Mouse (Mus musculus) neural tube, embryonic 15.5 days (tissue): ENCODE measurements around the gene Cacnb3. TPM values are rescaled to one million over a fixed set of nuclear protein-coding genes. Genes with fewer than 3 reads are reported as not detected.

ENCODE experiments used
- ATAC-seq: fragments of 200-750 bp; cut with Nextera tagmentation; 2 replicates; pipeline ENCODE4 v1.8.0; 2017; ENCODE audit warnings: mild to moderate bottlenecking, moderate TSS enrichment, moderate library complexity; ENCODE audit not compliant: low FRiP score
- H3K27ac ChIP-seq: fragments of 300-500 bp; sonication (generic); replicated peaks from 2 replicates; pipeline ENCODE4 v1.5.1; 2015; ENCODE audit warnings: mild to moderate bottlenecking, inconsistent platforms
- H3K27me3 ChIP-seq: fragments of 300-500 bp; sonication (generic); replicated peaks from 2 replicates; pipeline ENCODE4 v1.6.1; 2015; ENCODE audit warnings: inconsistent platforms
- H3K36me3 ChIP-seq: fragments of 300-500 bp; sonication (generic); 2 replicates; pipeline ENCODE4 v1.6.1; 2015; ENCODE audit warnings: inconsistent platforms
- H3K4me1 ChIP-seq: fragments of 300-500 bp; sonication (generic); 2 replicates; pipeline ENCODE4 v1.6.1; 2015; ENCODE audit warnings: inconsistent platforms
- H3K4me2 ChIP-seq: fragments of 300-500 bp; sonication (generic); 2 replicates; pipeline ENCODE4 v1.6.1; 2015; ENCODE audit warnings: inconsistent platforms, mild to moderate bottlenecking, moderate library complexity
- H3K4me3 ChIP-seq: fragments of 300-500 bp; sonication (generic); replicated peaks from 2 replicates; pipeline ENCODE4 v1.5.1; 2015; ENCODE audit warnings: mild to moderate bottlenecking, inconsistent platforms
- H3K9ac ChIP-seq: fragments of 300-500 bp; sonication (generic); replicated peaks from 2 replicates; pipeline ENCODE4 v1.6.1; 2015; ENCODE audit warnings: mild to moderate bottlenecking, inconsistent platforms
- H3K9me3 ChIP-seq: fragments of 300-500 bp; sonication (generic); replicated peaks from 2 replicates; pipeline ENCODE4 v1.6.1; 2016; ENCODE audit warnings: inconsistent platforms
- WGBS: fragments of 180-500 bp; shearing (Covaris S2); methylation state at CpG from one replicate; pipeline ENCODE4 v1.1.7; 2015; ENCODE audit warnings: mixed read lengths; 5-methylcytosine and 5-hydroxymethylcytosine counted together
- polyA plus RNA-seq: library from polyadenylated mRNA; unstranded; fragments of >200 nt; fragmentation: Nextera tagmentation; extraction: Ambion mirVana; gene quantifications from 2 replicates; pipeline ENCODE4 v1.2.1, GENCODE M21; 2015

Gene Cacnb3
- polyA plus RNA-seq, 1 experiment from 2014 or later = 128 TPM

DNA sequence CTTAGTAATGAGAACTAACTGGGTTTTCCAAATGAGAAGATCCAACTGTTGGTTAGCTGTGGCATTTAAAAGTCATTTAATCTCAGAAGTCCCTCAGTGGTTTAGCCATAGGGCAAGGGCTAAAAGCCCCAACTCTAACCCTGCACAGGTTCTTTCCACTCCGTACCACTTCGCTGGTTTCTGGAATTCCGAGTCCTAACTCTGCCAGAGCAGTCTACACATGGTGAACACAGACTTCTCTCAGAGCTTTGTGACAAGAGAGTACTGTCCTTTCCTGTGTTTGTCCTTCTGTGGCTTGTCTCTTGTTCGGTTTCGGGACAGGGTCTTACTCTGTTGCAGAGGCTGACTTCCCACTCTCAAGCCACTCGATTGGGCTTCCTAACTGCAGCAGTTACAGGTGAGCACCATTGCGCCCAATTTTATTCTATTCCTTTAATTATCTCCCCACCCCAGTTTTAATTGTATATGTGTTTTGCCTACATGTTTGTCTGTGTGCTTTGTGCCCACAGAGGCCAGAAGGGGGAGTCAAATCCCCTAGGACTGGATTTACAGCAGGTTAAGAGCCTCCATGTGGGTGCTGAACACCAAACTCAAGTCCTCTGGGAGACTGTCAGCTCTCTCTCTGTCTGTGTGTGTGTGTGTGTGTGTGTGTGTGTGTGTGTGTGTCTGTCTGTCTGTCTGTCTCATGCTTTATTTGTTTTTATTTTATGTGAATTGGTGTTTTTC lies 4.0 kb upstream of the Cacnb3 start:
- Histone ChIP-seq H3K36me3 (no peaks in the 10 kb centered on the region), H3K9ac (no peak overlapping the region), H3K27ac (no peak overlapping the region), H3K4me1 (peaks cover 30% of the 10 kb centered on the region), H3K4me2 (no peak overlapping the region), H3K4me3 (no peak overlapping the region), H3K9me3 (no peaks in the 10 kb centered on the region), H3K27me3 (no peaks in the 10 kb centered on the region)
- 74% methylated on average over 7 of the region's 7 CpGs for WGBS
- no peak for ATAC-seq

DNA sequence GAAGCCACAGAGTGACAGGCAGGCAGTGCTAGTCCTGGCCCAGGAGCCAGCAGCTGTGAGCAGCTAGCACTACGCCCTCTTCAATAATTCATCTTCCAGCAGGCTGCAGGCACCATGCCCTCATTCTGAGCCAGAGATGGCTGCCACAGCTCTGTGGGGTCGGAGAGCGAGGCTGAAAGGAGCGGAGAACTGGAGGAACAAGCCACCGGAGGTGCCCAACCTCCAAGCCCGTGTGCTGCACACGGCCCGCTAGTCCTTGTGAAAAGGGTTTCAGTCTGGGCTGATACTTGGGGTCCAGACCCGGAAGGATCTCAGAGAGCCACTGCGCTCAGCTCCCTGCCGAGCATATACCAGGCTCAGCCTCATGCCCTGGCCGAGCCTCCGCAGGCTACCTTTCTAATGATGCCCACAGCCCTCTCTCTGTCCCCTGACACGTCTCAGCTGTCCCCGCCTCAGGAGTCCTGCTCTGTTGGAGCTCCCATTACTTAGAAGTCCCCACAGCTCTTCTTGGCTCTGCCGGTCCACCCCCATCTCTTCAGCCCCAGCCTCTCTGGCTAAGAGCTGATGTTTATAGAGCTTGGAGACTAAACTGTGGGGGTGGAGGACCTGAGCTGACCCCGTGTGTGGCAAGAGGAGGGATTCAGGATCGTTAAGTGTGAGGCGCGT lies 1.9 kb upstream of the Cacnb3 start:
- peak; percentile 36; the same call in 1 of the 2 replicates for ATAC-seq
- peak overlapping the region; percentile 70; the same call in 1 of the 2 replicates for H3K27ac ChIP-seq
- WGBS = 9% methylated on average over 20 of the region's 20 CpGs
- H3K9me3 ChIP-seq = no peaks in the 10 kb centered on the region
- peak overlapping the region; percentile 44 for H3K4me2 ChIP-seq
- H3K36me3 ChIP-seq = no peaks in the 10 kb centered on the region
- H3K4me3 ChIP-seq = no peak overlapping the region
- H3K27me3 ChIP-seq = no peaks in the 10 kb centered on the region
- peak overlapping the region; percentile 18; the same call in 1 of the 2 replicates for H3K9ac ChIP-seq
- peaks cover 48% of the 10 kb centered on the region for H3K4me1 ChIP-seq

DNA sequence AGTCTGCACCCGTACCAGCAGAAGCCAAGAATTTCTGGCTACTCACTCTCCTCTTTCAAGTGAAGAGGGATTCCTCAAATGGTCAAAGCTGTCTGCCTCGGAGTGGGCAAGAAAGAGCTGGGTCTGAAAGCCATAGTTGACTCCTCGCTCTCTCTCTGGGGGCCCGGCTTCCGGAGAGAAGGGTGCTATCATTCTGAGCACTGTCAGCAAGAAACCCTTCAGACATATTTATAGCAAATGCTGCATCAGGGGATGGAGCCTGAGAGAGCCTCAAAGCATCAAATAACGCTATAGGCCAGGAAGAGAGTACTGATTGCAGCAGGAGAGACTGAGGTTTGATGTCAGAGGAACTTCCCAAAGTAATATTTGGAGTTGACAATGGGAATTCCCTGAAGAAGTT lies 1.2 kb upstream of the Cacnb3 start:
- no peaks in the 10 kb centered on the region for H3K36me3 ChIP-seq
- no peak for ATAC-seq
- H3K27ac ChIP-seq = no peak overlapping the region
- H3K4me2 ChIP-seq = no peak overlapping the region
- no peak overlapping the region for H3K4me3 ChIP-seq
- H3K4me1 ChIP-seq = peaks cover 54% of the 10 kb centered on the region
- no peak overlapping the region for H3K9ac ChIP-seq
- H3K27me3 ChIP-seq = no peaks in the 10 kb centered on the region
- no peaks in the 10 kb centered on the region for H3K9me3 ChIP-seq
- WGBS = 46% methylated on average over 6 of the region's 6 CpGs

DNA sequence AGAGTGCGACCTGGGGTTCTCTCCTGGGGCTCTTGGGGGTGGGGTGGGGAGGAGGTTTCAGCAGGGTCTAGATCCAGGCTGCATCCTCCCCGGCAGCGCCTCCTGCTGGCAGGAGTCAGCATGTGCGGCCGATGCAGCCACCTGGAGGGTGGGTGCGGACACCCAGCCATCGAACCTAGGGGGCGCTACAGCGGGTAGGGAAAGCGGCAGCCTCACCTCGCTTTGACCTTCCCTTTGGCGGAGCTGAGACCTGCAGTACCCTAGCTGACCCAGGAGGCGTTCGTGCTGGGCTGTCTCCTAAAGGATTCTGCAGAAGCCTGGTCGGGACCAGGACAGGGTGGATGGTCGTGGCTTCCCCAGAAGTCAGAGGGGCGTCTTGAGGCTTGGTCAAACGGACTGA lies 853 bp downstream of the Cacnb3 start:
- H3K4me3 ChIP-seq = peak overlapping the region; percentile 83
- peak; percentile 6 for ATAC-seq
- peak overlapping the region; percentile 76; the same call in 1 of the 2 replicates for H3K27ac ChIP-seq
- WGBS = under 1% methylated on average over 18 of the region's 18 CpGs
- peaks cover 68% of the 10 kb centered on the region for H3K4me1 ChIP-seq
- 0 out of 2 replicates have a peak overlapping the region, but pooled peaks have one; percentile 15 for H3K9ac ChIP-seq
- H3K9me3 ChIP-seq = no peaks in the 10 kb centered on the region
- H3K4me2 ChIP-seq = peak overlapping the region; percentile 86
- H3K36me3 ChIP-seq = no peaks in the 10 kb centered on the region
- H3K27me3 ChIP-seq = no peaks in the 10 kb centered on the region

DNA sequence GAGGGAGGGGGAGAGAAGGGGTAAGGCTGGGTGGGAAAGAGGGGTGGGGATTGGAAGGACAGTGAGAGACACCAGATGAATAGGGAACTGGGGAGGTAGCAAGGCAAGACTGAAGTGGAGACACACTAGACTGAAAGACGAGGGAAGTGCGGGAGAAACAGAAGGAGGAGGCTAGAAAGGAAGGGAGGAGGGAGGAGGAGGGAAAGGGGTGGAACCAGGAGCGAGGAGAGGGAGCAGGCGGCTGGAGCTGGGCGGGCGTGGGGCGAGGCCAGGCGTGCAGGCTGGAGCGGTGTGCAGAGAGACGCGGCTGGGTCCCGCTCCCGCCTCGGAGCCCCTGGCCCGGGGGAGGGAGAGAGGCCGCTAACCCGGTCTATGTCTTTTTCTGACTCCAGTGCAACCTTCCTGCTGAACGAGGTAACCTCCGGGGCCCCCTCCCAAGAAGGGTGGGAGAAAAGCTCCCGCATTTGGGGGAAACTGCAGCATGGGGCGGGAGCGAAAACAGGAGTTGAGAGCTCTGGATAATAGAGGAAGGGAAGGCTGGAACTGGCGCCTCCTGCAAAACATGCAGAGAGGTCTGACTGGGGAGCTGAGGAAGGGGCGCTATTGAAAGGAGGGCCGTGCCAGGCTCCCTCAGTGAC lies 1.6 kb downstream of the Cacnb3 start:
- no peaks in the 10 kb centered on the region for H3K36me3 ChIP-seq
- peaks cover 75% of the 10 kb centered on the region for H3K4me1 ChIP-seq
- H3K27ac ChIP-seq = peak overlapping the region; percentile 76
- ATAC-seq = peak; percentile 53
- H3K9ac ChIP-seq = peak overlapping the region; percentile 90
- H3K4me2 ChIP-seq = peak overlapping the region; percentile 86
- H3K4me3 ChIP-seq = peak overlapping the region; percentile 83
- no peaks in the 10 kb centered on the region for H3K9me3 ChIP-seq
- WGBS = under 1% methylated on average over 19 of the region's 25 CpGs
- H3K27me3 ChIP-seq = no peaks in the 10 kb centered on the region

DNA sequence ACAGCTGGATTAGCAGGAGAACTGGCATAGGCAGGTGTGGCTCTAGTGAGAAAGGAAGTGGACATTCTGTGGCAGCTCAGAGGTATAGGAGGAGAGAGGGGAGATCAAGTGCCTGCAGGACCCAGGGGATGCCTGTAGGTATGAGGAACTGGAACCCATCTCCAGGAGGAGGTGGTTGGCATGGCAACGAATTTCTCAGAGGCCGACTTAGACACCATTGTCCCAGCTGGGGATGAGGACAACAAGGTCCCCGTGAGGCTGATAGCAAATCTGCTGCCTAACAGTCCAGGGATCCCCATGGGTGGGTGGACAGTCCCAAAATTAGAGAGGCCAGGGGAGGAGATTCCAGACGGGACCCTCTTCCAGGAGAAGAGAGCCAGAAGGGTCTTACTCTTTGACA lies 2.3 kb downstream of the Cacnb3 start:
- Histone ChIP-seq H3K9me3 (no peaks in the 10 kb centered on the region), H3K4me1 (peaks cover 82% of the 10 kb centered on the region), H3K27me3 (no peaks in the 10 kb centered on the region), H3K36me3 (no peaks in the 10 kb centered on the region), H3K4me3 (peak overlapping the region; percentile 83), H3K9ac (peak overlapping the region; percentile 90), H3K4me2 (peak overlapping the region; percentile 86), H3K27ac (peak overlapping the region; percentile 76; the same call in 1 of the 2 replicates)
- 3% methylated on average over 4 of the region's 4 CpGs for WGBS
- no peak for ATAC-seq

DNA sequence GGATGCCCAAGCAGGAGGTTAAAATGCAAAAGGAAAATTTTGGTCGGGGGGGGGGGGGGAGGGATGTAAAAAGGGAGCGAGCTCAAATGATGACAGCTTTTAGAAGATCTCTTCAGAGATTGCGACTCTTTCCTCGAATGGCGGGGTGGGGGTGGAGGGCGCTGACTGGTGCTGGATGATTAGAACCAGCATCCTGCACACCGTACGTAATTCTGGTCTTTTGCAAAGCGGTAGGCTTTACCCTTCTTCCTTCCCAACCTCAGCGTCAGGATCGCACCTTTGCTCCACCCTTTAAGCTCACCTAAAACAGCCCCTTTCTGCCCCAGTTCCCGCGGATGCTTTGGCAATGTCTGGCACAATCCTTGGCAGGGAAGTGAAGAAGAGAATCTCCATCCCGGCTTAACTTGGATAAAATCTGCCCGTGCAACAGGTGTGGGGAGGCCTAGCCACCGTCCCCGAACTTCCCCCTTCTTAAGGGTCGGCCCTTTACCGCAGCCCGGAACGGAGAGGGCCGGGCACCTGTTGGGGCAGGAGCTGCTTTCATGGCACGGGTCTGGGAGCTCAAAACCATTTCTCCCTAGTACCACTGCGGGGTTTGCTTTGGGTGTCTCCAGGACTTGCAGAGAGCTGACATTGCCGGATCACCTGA lies 3.3 kb downstream of the Cacnb3 start:
- ATAC-seq = no peak
- 2% methylated on average over 25 of the region's 25 CpGs for WGBS
- peak overlapping the region; percentile 86 for H3K4me2 ChIP-seq
- peak overlapping the region; percentile 83 for H3K4me3 ChIP-seq
- peaks cover 73% of the 10 kb centered on the region for H3K4me1 ChIP-seq
- H3K9me3 ChIP-seq = no peaks in the 10 kb centered on the region
- no peaks in the 10 kb centered on the region for H3K36me3 ChIP-seq
- peak overlapping the region; percentile 90 for H3K9ac ChIP-seq
- H3K27ac ChIP-seq = peak overlapping the region; percentile 95
- H3K27me3 ChIP-seq = no peaks in the 10 kb centered on the region

DNA sequence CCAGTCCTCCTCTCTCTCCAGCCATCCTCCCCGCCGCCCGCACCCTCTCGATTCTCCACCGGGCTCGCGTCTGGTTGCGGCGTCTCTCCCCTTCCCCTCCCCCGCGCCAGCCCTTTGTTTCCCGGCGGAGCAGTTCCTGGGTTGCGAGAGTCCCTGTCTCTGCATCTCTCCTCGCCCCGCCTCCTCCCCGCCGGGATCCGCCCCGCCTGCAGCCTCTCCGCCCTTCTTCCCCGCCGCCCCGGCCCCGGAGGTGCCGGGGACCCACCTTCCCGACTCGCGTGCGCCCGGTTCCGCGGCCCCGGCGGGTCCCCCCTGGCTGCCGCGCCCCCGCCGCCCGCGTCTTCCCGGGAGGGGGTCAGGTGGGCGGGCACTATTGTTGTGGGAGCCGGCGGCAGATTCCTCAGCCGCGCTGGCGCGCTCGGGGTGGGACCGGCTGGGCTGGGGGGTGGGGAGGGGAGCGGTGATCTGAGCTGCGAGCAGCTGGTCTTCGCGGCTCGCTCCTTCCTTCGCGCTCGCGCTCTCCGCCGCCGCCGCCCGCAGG lies 4.0 kb downstream of the Cacnb3 start:
- WGBS = under 1% methylated on average over 57 of the region's 65 CpGs
- Histone ChIP-seq H3K4me3 (peak overlapping the region; percentile 83), H3K4me1 (peaks cover 68% of the 10 kb centered on the region)

DNA sequence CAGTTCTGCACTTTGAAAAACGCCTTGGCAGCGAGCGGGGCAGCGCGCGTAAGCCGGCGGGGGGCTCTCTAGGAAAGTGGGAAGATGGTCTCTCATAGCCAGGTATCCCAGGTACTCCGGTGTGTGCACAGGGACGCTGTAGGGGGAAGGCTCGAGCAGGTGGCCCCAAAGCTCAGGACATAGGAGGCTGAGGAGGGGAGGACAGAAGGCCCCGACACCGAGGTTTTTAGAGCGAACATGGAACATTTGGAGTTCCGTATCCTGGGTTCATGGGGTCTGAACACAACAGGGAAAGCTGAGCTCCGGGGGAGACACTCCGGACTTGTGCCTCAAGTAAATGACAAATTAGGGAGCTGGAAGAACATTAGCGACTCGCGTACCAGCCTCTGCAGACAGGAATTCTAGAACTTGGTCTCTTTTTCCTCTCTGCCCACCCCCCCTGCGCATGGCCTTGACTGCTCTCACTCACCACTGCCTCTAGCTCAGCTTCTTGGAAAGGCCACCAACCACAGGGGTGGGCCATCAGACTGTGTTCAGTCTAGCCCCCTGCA lies 4.7 kb downstream of the Cacnb3 start:
- H3K4me3 ChIP-seq = peak overlapping the region; percentile 83
- H3K27ac ChIP-seq = peak overlapping the region; percentile 95
- H3K4me1 ChIP-seq = peaks cover 64% of the 10 kb centered on the region
- no peaks in the 10 kb centered on the region for H3K9me3 ChIP-seq
- 1% methylated on average over 21 of the region's 21 CpGs for WGBS
- peaks cover 9% of the 10 kb centered on the region for H3K36me3 ChIP-seq
- H3K9ac ChIP-seq = peak overlapping the region; percentile 90
- peak overlapping the region; percentile 86 for H3K4me2 ChIP-seq
- peak; percentile 14; the same call in 1 of the 2 replicates for ATAC-seq
- H3K27me3 ChIP-seq = no peaks in the 10 kb centered on the region

More for the DNA sequence above, 4.0 kb downstream of the Cacnb3 start:
- ATAC-seq = peak; percentile 72
- Histone ChIP-seq H3K27ac (peak overlapping the region; percentile 95), H3K36me3 (peaks cover 3% of the 10 kb centered on the region), H3K9me3 (no peaks in the 10 kb centered on the region), H3K27me3 (no peaks in the 10 kb centered on the region), H3K4me2 (peak overlapping the region; percentile 86), H3K9ac (peak overlapping the region; percentile 90)

DNA sequence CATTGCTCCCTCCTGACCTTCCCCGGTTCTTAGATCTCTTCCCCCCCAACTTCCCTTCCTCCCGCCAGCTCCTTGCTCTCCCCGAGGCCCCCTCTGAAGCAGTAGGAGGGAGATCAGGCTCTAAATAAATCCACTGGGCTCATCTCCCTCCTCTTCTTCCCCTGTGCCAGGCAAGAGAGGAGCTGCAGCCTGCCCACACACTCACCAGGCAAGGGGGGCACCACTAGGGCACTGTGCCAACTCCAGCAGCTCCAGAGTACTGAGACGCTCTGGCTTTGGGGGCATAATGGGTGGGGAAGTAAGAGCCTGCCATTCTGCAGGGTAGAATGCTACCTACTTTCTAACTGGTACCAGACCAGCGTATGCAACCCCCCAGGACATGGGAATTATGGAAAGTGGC lies 5.9 kb downstream of the Cacnb3 start:
- H3K4me3 ChIP-seq = peak overlapping the region; percentile 83
- H3K4me1 ChIP-seq = peaks cover 57% of the 10 kb centered on the region
- peak overlapping the region; percentile 86 for H3K4me2 ChIP-seq
- 25% methylated on average over 5 of the region's 5 CpGs for WGBS
- H3K9me3 ChIP-seq = no peaks in the 10 kb centered on the region
- peaks cover 21% of the 10 kb centered on the region for H3K36me3 ChIP-seq
- H3K27me3 ChIP-seq = no peaks in the 10 kb centered on the region
- ATAC-seq = no peak
- H3K9ac ChIP-seq = peak overlapping the region; percentile 90
- peak overlapping the region; percentile 95; the same call in 1 of the 2 replicates for H3K27ac ChIP-seq

DNA sequence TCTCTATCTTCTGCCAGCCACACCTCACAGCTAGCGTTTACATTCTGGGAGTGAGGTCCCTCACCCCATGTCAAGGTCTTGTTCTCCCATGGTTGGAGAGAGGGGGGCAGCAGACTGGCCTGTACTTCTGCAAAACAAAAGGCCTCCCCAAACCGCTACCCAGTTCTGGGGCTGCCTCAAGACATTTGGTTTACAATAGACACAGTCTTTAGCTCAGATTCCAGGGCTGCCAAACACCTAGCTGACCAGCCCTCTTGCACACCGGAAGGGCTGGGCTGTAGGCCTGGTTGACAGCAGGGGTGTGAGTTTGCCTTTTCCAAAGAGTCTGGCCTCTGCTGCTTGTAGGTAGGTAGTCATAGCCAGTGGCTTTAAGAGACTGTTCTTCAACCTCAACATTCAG lies 6.5 kb downstream of the Cacnb3 start:
- Histone ChIP-seq H3K4me2 (peak overlapping the region; percentile 86), H3K9ac (no peak overlapping the region; the same call in 1 of the 2 replicates), H3K27ac (no peak overlapping the region), H3K27me3 (no peaks in the 10 kb centered on the region), H3K36me3 (peaks cover 27% of the 10 kb centered on the region), H3K4me3 (no peak overlapping the region), H3K9me3 (no peaks in the 10 kb centered on the region), H3K4me1 (peaks cover 50% of the 10 kb centered on the region)
- WGBS = 39% methylated on average over 3 of the region's 3 CpGs
- no peak for ATAC-seq
